Mouse (Mus musculus) CH12.LX (cell line): Measurements from ENCODE around the gene Ddx28.

Source experiments
- BHLHE40 ChIP-seq: IDR thresholded peaks from 2 replicates; pipeline ENCODE4 v1.6.1; 2011; ENCODE audit warnings: mild to moderate bottlenecking, low read depth, low read length, improper control_type of control experiment
- CTCF ChIP-seq, 2 experiments: IDR thresholded peaks in 1 of 2; conservative IDR thresholded peaks in 1 of 2; 2 replicates each; pipeline ENCODE4 v1.5.1; 2011 to 2012; ENCODE audit warnings: low read depth in 2 of 2, low read length in 2 of 2, improper control_type of control experiment in 1 of 2, inconsistent platforms in 1 of 2, mild to moderate bottlenecking in 1 of 2, moderate library complexity in 1 of 2
- ELF1 ChIP-seq: IDR thresholded peaks from 2 replicates; pipeline ENCODE4 v1.6.1; 2014; ENCODE audit warnings: low read depth, mild to moderate bottlenecking, inconsistent platforms, low read length, improper control_type of control experiment
- EP300 ChIP-seq: IDR thresholded peaks from 2 replicates; pipeline ENCODE4 v1.6.1; 2011; ENCODE audit warnings: low read length, improper control_type of control experiment
- IRF4 ChIP-seq: IDR thresholded peaks from 2 replicates; pipeline ENCODE4 v1.6.1; 2014; ENCODE audit warnings: low read depth, mild to moderate bottlenecking, inconsistent platforms, low read length, improper control_type of control experiment
- JUN ChIP-seq: IDR thresholded peaks from 2 replicates; pipeline ENCODE4 v1.6.1; 2011; ENCODE audit warnings: low read depth, mild to moderate bottlenecking, low read length, improper control_type of control experiment, moderate library complexity; ENCODE audit not compliant: insufficient read depth
- MAFK ChIP-seq: IDR thresholded peaks from 2 replicates; pipeline ENCODE4 v1.6.1; 2011; ENCODE audit warnings: low read length, improper control_type of control experiment; ENCODE audit not compliant: insufficient replicate concordance
- MAX ChIP-seq: IDR thresholded peaks from 2 replicates; pipeline ENCODE4 v1.6.1; 2011; ENCODE audit warnings: low read length, improper control_type of control experiment
- MAZ ChIP-seq: IDR thresholded peaks from 2 replicates; pipeline ENCODE4 v1.6.1; 2012; ENCODE audit warnings: low read depth, mild to moderate bottlenecking, inconsistent platforms, low read length, improper control_type of control experiment, moderate library complexity
- POLR2A ChIP-seq: IDR thresholded peaks from 2 replicates; pipeline ENCODE4 v1.6.1; 2011; ENCODE audit warnings: low read depth, mild to moderate bottlenecking, improper control_type of control experiment, low read length
- RAD21 ChIP-seq: IDR thresholded peaks from 2 replicates; pipeline ENCODE4 v1.6.1; 2011; ENCODE audit warnings: low read depth, mild to moderate bottlenecking, low read length, improper control_type of control experiment, moderate library complexity
- ZNF384 ChIP-seq: IDR thresholded peaks from 2 replicates; pipeline ENCODE4 v1.6.1; 2012; ENCODE audit warnings: low read depth, low read length, improper control_type of control experiment, inconsistent platforms

- TF ChIP-seq CTCF (conservative IDR thresholded peaks at IDR 0.05 in 1 of 2, IDR thresholded peaks at IDR 0.05 in 1 of 2; ENCODE audit: low read depth in 2 of 2, low read length in 2 of 2) (no peak), POLR2A (no peak), RAD21 (no peak), BHLHE40 (no peak), ZNF384 (no peak), IRF4 (no peak), MAZ (no peak), ELF1 (no peak), MAFK (no peak), EP300 (no peak), MAX (no peak), JUN (no peak)
Measured at GRCm38 (mm10) chr8:105961536-105961935, 50.1 kb downstream of the Ddx28 start.
